13 mouse cellular contexts compared by ENCODE assay signal in genomic region chr10:5360560-5360959, GRCm38 (mm10).
A peak's percentile ranks its signal among the peaks of the same experiment; 100 is the strongest.
DNase-seq lines count a peak whose midpoint lies in the region.
"Had no signal": no experiment of that assay in that cellular context is flagged by ENCODE, and none has a peak within 500 bp of the region (broad histone marks: within the 10 kb centered on the region; RNA-seq: fewer than 3 reads in every experiment).

No protein-coding gene starts in this region.

- DNase-seq in layer of hippocampus, adult 9-11 months = peak; percentile 27
- no peak for DNase-seq in layer of hippocampus, postnatal 14 days (ENCODE audit: low spot score in 2 of 2)
- peak; percentile 11 for DNase-seq in right cerebral cortex, postnatal 14 days
- DNase-seq in right cerebral cortex, postnatal 25 days = no peak
- DNase-seq in cerebellum, adult 9-11 months = peak; percentile 75
- no peak for DNase-seq in embryo, embryonic 10 days (ENCODE audit: low spot score)
- no peak for DNase-seq in gastrocnemius, adult 18-20 months (ENCODE audit: low spot score)
- DNase-seq: adrenal gland, postnatal 14 days; heart, adult 18-20 months; kidney, adult 2 months; kidney, postnatal 14 days; lung, embryonic 14.5 days; thymus, postnatal 36 days had no signal

Comparison
In these comparisons a context has a peak if more than half of its experiments do, and no peak if none do; other contexts are left out.
1. DNase-seq: peak in layer of hippocampus, adult 9-11 months (single experiment), right cerebral cortex, postnatal 14 days (single experiment) and cerebellum, adult 9-11 months (single experiment); none in layer of hippocampus, postnatal 14 days (0 of 2), right cerebral cortex, postnatal 25 days (single experiment), embryo, embryonic 10 days (single experiment) and gastrocnemius, adult 18-20 months (single experiment).